Mouse (Mus musculus): ENCODE results near the gene Fkbp1a. TPM values are rescaled to one million over a fixed set of nuclear protein-coding genes. Genes with fewer than 3 reads are reported as not detected.

Gene Fkbp1a
- polyA plus RNA-seq (2012; rRNA removed), result 271 and 283 TPM in 2 replicates

GRCm38 (mm10) chr2:151542323-151543062, at the start of gene Fkbp1a:
Gene Fkbp1a, plus strand, starts transcription at chr2:151542483.
- WGBS, result under 1% methylated on average over 84 of the region's 93 CpGs
- TF ChIP-seq POLR2A (IDR thresholded peaks at IDR 0.05; ENCODE audit: borderline replicate concordance, insufficient read depth, low read length) (peak; percentile 81), CTCF (IDR thresholded peaks at IDR 0.05; ENCODE audit: borderline replicate concordance, insufficient read depth, low read depth, low read length) (no peak)
- Histone ChIP-seq H3K27ac (ENCODE audit: insufficient read depth, low read length) (peak within 1 kb of the TSS; percentile 62), H3K4me1 (ENCODE audit: control insufficient read depth, insufficient read depth, low read length) (peaks cover 15% of the 10 kb centered on the region), H3K27me3 (ENCODE audit: control insufficient read depth, insufficient read depth, low read length) (no peaks in the 10 kb centered on the region), H3K4me3 (replicated peaks; ENCODE audit: insufficient read depth, low read depth, low read length) (peak within 1 kb of the TSS; percentile 96)
- DNase-seq, result peak; percentile 98 to 99

GRCm38 (mm10) chr2:151494035-151494803, 48.1 kb upstream of the Fkbp1a start, which contains the start of gene Nsfl1c:
Gene Nsfl1c, plus strand, starts transcription at chr2:151494182.
- Histone ChIP-seq H3K27ac (ENCODE audit: insufficient read depth, low read length) (no peak within 1 kb of the TSS), H3K27me3 (ENCODE audit: control insufficient read depth, insufficient read depth, low read length) (no peaks in the 10 kb centered on the region), H3K4me3 (replicated peaks; ENCODE audit: insufficient read depth, low read depth, low read length) (peak within 1 kb of the TSS; percentile 58), H3K4me1 (ENCODE audit: control insufficient read depth, insufficient read depth, low read length) (no peaks in the 10 kb centered on the region)
- TF ChIP-seq CTCF (IDR thresholded peaks at IDR 0.05; ENCODE audit: borderline replicate concordance, insufficient read depth, low read depth, low read length) (peak; percentile 86), POLR2A (IDR thresholded peaks at IDR 0.05; ENCODE audit: borderline replicate concordance, insufficient read depth, low read length) (peak; percentile 91)
- under 1% methylated on average over 73 of the region's 73 CpGs for WGBS
- peak; percentile 93 to 98 for DNase-seq

- H3K27ac ChIP-seq (ENCODE audit: insufficient read depth, low read length), result no peak overlapping the region
- 53% methylated on average over 3 of the region's 3 CpGs for whole genome bisulfite sequencing
- no peak for DNase-seq
- TF ChIP-seq CTCF (IDR thresholded peaks at IDR 0.05; ENCODE audit: borderline replicate concordance, insufficient read depth, low read depth, low read length) (no peak), POLR2A (IDR thresholded peaks at IDR 0.05; ENCODE audit: borderline replicate concordance, insufficient read depth, low read length) (no peak)
- no peak overlapping the region for H3K4me3 ChIP-seq (replicated peaks; ENCODE audit: insufficient read depth, low read depth, low read length)
- H3K27me3 ChIP-seq (ENCODE audit: control insufficient read depth, insufficient read depth, low read length), result no peaks in the 10 kb centered on the region
- H3K4me1 ChIP-seq (ENCODE audit: control insufficient read depth, insufficient read depth, low read length), result no peaks in the 10 kb centered on the region
These were observed 43.9 kb upstream of the Fkbp1a start for GRCm38 (mm10) chr2:151498358-151498757.

GRCm38 (mm10) chr2:151500442-151501007, 41.8 kb upstream of the Fkbp1a start:
- no peak for DNase-seq
- Histone ChIP-seq H3K4me3 (replicated peaks; ENCODE audit: insufficient read depth, low read depth, low read length) (no peak overlapping the region), H3K4me1 (ENCODE audit: control insufficient read depth, insufficient read depth, low read length) (no peaks in the 10 kb centered on the region), H3K27me3 (ENCODE audit: control insufficient read depth, insufficient read depth, low read length) (no peaks in the 10 kb centered on the region), H3K27ac (ENCODE audit: insufficient read depth, low read length) (no peak overlapping the region)
- 94% methylated on average over 6 of the region's 6 CpGs for WGBS
- TF ChIP-seq CTCF (IDR thresholded peaks at IDR 0.05; ENCODE audit: borderline replicate concordance, insufficient read depth, low read depth, low read length) (no peak), POLR2A (IDR thresholded peaks at IDR 0.05; ENCODE audit: borderline replicate concordance, insufficient read depth, low read length) (no peak)

- DNase-seq, result no peak
- Histone ChIP-seq H3K4me1 (ENCODE audit: control insufficient read depth, insufficient read depth, low read length) (no peaks in the 10 kb centered on the region), H3K27ac (ENCODE audit: insufficient read depth, low read length) (no peak overlapping the region), H3K27me3 (ENCODE audit: control insufficient read depth, insufficient read depth, low read length) (no peaks in the 10 kb centered on the region), H3K4me3 (replicated peaks; ENCODE audit: insufficient read depth, low read depth, low read length) (no peak overlapping the region)
- WGBS, result 82% methylated on average over 4 of the region's 4 CpGs
- TF ChIP-seq CTCF (IDR thresholded peaks at IDR 0.05; ENCODE audit: borderline replicate concordance, insufficient read depth, low read depth, low read length) (no peak), POLR2A (IDR thresholded peaks at IDR 0.05; ENCODE audit: borderline replicate concordance, insufficient read depth, low read length) (no peak)
These were observed 38.1 kb upstream of the Fkbp1a start for GRCm38 (mm10) chr2:151504226-151504625.

- TF ChIP-seq CTCF (IDR thresholded peaks at IDR 0.05; ENCODE audit: borderline replicate concordance, insufficient read depth, low read depth, low read length) (no peak), POLR2A (IDR thresholded peaks at IDR 0.05; ENCODE audit: borderline replicate concordance, insufficient read depth, low read length) (no peak)
- Histone ChIP-seq H3K4me3 (replicated peaks; ENCODE audit: insufficient read depth, low read depth, low read length) (no peak overlapping the region), H3K27ac (ENCODE audit: insufficient read depth, low read length) (no peak overlapping the region), H3K4me1 (ENCODE audit: control insufficient read depth, insufficient read depth, low read length) (no peaks in the 10 kb centered on the region; the same call in 1 of the 2 replicates), H3K27me3 (ENCODE audit: control insufficient read depth, insufficient read depth, low read length) (no peaks in the 10 kb centered on the region)
- DNase-seq, result peak; percentile 36 to 41
These were observed 30.1 kb upstream of the Fkbp1a start for GRCm38 (mm10) chr2:151512199-151512598.

- H3K4me1 ChIP-seq (ENCODE audit: control insufficient read depth, insufficient read depth, low read length), result no peaks in the 10 kb centered on the region; the same call in 1 of the 2 replicates
- no peak overlapping the region for H3K27ac ChIP-seq (ENCODE audit: insufficient read depth, low read length)
- DNase-seq, result no peak
- TF ChIP-seq CTCF (IDR thresholded peaks at IDR 0.05; ENCODE audit: borderline replicate concordance, insufficient read depth, low read depth, low read length) (no peak), POLR2A (IDR thresholded peaks at IDR 0.05; ENCODE audit: borderline replicate concordance, insufficient read depth, low read length) (no peak)
- H3K27me3 ChIP-seq (ENCODE audit: control insufficient read depth, insufficient read depth, low read length), result no peaks in the 10 kb centered on the region
- 86% methylated on average over 3 of the region's 3 CpGs for WGBS
- no peak overlapping the region for H3K4me3 ChIP-seq (replicated peaks; ENCODE audit: insufficient read depth, low read depth, low read length)
These were observed 28.6 kb upstream of the Fkbp1a start for GRCm38 (mm10) chr2:151513525-151514285.

Data from cerebellum, adult 2 months (tissue).